23 mouse cellular contexts compared by ENCODE assay signal in the genomic region with DNA sequence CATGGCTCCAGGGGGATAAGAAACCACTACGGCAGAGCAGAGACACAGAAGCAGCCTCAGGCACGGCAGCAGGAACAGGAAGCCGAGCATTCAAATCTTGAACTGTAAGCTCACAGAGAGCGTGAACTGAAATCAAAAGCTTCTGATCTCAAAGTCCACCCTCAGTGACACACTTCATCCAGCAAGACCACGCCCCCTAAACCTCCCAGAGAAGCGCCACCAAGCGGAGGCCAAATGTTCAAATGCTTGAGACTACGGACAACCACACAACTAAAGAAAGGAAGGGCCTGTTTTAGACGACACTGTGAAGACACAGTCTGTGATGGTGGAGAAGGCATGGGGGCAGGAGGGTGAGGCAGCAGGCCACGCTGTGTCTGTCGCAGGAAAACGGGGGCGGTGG.
"Had no signal": no experiment of that assay in that cellular context is flagged by ENCODE, and none has a peak within 500 bp of the region (broad histone marks: within the 10 kb centered on the region; RNA-seq: fewer than 3 reads in every experiment).

No protein-coding gene starts in this region.

- H3K36me3 ChIP-seq: limb, embryonic 10.5 days; limb, embryonic 13.5 days; liver, embryonic 12.5 days; liver, embryonic 15.5 days; lung, embryonic 15.5 days; midbrain, embryonic 12.5 days; neural tube, embryonic 12.5 days; neural tube, embryonic 15.5 days; stomach, embryonic 15.5 days had no signal

- H3K4me3 ChIP-seq: limb, embryonic 10.5 days; limb, embryonic 13.5 days; liver, embryonic 12.5 days; liver, embryonic 15.5 days; lung, embryonic 15.5 days; megakaryocyte, embryonic 14.5 days; midbrain, embryonic 12.5 days; neural tube, embryonic 12.5 days; neural tube, embryonic 15.5 days; stomach, embryonic 15.5 days had no signal

- H3K27ac ChIP-seq: limb, embryonic 10.5 days; limb, embryonic 13.5 days; liver, embryonic 12.5 days; liver, embryonic 15.5 days; lung, embryonic 15.5 days; midbrain, embryonic 12.5 days; neural tube, embryonic 12.5 days; neural tube, embryonic 15.5 days; stomach, embryonic 15.5 days had no signal

- H3K9ac ChIP-seq: limb, embryonic 13.5 days; liver, embryonic 12.5 days; liver, embryonic 15.5 days; lung, embryonic 15.5 days; midbrain, embryonic 12.5 days; neural tube, embryonic 12.5 days; neural tube, embryonic 15.5 days; stomach, embryonic 15.5 days had no signal

- DNase-seq: kidney, adult 18-20 months; kidney, adult 9 months; kidney, postnatal 14 days; kidney, postnatal 4 days; liver; lung, adult 18-20 months; lung, postnatal 10 days; lung, postnatal 36 days; right cerebral cortex, adult 18-20 months; right cerebral cortex, postnatal 14 days; right cerebral cortex, postnatal 4 days; thymus, postnatal 25 days had no signal

- H3K27me3 ChIP-seq: limb, embryonic 13.5 days; liver, embryonic 15.5 days; lung, embryonic 15.5 days; neural tube, embryonic 12.5 days; neural tube, embryonic 15.5 days; stomach, embryonic 15.5 days had no signal

- H3K9me3 ChIP-seq: limb, embryonic 10.5 days; limb, embryonic 13.5 days; liver, embryonic 12.5 days; liver, embryonic 15.5 days; lung, embryonic 15.5 days; midbrain, embryonic 12.5 days; neural tube, embryonic 12.5 days; neural tube, embryonic 15.5 days; stomach, embryonic 15.5 days had no signal

- H3K4me1 ChIP-seq: limb, embryonic 10.5 days; liver, embryonic 12.5 days; liver, embryonic 15.5 days; lung, embryonic 15.5 days; megakaryocyte, embryonic 14.5 days; neural tube, embryonic 12.5 days; neural tube, embryonic 15.5 days; stomach, embryonic 15.5 days had no signal

- H3K4me2 ChIP-seq: limb, embryonic 13.5 days; liver, embryonic 12.5 days; liver, embryonic 15.5 days; lung, embryonic 15.5 days; midbrain, embryonic 12.5 days; neural tube, embryonic 12.5 days; neural tube, embryonic 15.5 days; stomach, embryonic 15.5 days had no signal

- ATAC-seq: intestine, embryonic 16.5 days; liver, embryonic 12.5 days had no signal
